Mouse (Mus musculus): ENCODE measurements at regions not wholly inside any gene's neighbourhood (a gene's known extent, or its start where the extent isn't known, plus 50 kb on each side); places are given as distances from the start of the nearest gene placed in this dataset.

DNA sequence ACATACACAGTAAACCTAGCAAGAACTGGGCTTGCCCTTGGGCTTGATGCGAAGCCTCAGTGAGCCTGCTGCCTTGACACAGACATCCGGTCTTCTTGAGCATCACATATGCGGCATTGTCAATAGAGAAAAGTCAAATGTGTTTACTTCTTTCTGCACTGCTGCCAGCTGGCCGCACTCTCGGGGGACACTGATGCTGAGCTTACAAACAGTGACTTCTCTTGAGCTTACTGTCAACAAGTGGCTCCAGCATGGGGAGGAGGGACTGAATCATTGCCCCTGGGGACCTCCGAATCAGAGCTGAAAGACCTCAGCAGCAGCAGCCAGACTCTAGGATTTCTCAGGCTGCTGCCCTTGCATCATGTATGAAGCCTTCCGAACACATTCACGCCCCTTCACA, 64.1 kb upstream of the Ces5a start:
- no peak overlapping the region for H3K4me2 ChIP-seq (ENCODE audit: low read depth)
- H3K4me3 ChIP-seq = no peak overlapping the region
- H3K36me3 ChIP-seq (ENCODE audit: control insufficient read depth, insufficient read depth) = no peaks in the 10 kb centered on the region
- H3ac ChIP-seq (ENCODE audit: control insufficient read depth, insufficient read length) = no peak overlapping the region
- H3K79me2 ChIP-seq (ENCODE audit: control insufficient read depth, insufficient read depth) = no peaks in the 10 kb centered on the region
- TF ChIP-seq TCF12 (IDR thresholded peaks at IDR 0.05; ENCODE audit: insufficient read depth, poor library complexity, severe bottlenecking) (no peak), MAX (IDR thresholded peaks at IDR 0.05; ENCODE audit: low read depth) (no peak), E2F4 (IDR thresholded peaks at IDR 0.05; ENCODE audit: insufficient read depth) (no peak), MYOD1 (IDR thresholded peaks at IDR 0.05; ENCODE audit: control insufficient read depth in 1 of 3, insufficient read length in 2 of 3, low read depth in 2 of 3) (no peak), TCF3 (IDR thresholded peaks at IDR 0.05; ENCODE audit: insufficient read length, low read depth) (no peak)
- H3K27me3 ChIP-seq (ENCODE audit: control insufficient read depth, insufficient read depth, insufficient read length) = peaks cover 24% of the 10 kb centered on the region

DNA sequence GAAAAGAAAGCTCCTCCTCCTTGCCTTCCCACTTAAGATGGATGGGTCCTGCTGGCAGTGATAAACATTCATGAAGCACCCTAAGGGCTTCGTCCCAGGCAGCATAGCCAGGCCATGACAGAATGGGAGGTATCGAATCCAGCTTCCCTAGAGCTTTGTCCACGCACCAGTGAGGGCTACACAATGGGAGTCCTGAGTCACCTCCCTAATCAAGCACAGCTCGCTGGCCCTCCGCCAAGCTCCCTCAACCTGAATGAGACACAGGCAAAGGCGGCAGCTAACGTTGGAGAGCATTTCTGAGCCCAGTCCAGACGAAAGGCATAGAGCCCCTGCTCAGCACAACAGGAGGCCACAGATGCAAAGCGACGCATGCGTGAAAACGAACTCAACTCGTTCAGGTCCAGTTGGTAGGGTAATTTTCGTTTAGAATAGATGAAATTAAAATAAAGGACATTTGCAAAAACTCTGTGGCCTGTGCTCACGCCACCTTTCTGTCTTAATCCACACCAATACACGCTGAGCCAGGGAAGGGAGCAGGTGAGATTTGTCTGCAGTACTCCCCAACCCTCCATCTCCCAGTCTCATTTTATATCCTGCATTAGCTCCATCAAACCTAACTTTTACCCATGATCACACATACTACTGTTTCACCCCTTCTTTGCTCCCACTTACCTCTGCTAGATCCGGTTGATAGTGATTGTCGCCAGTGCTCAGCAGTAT, 91.3 kb upstream of the Ces5a start:
- Histone ChIP-seq H3K4me2 (ENCODE audit: low read depth) (no peak overlapping the region), H3K4me3 (no peak overlapping the region), H3K79me2 (ENCODE audit: control insufficient read depth, insufficient read depth) (no peaks in the 10 kb centered on the region), H3K36me3 (ENCODE audit: control insufficient read depth, insufficient read depth) (no peaks in the 10 kb centered on the region), H3ac (ENCODE audit: control insufficient read depth, insufficient read length) (no peak overlapping the region), H3K27me3 (ENCODE audit: control insufficient read depth, insufficient read depth, insufficient read length) (peaks cover 19% of the 10 kb centered on the region)
- no peak for TF ChIP-seq TCF12 (IDR thresholded peaks at IDR 0.05; ENCODE audit: insufficient read depth, poor library complexity, severe bottlenecking)
- TF ChIP-seq MYOD1 (IDR thresholded peaks at IDR 0.05; ENCODE audit: control insufficient read depth in 1 of 3, insufficient read length in 2 of 3, low read depth in 2 of 3) = no peak
- no peak for TF ChIP-seq SRF (IDR thresholded peaks at IDR 0.05; ENCODE audit: control insufficient read depth, insufficient read length, low read depth)
- no peak for TF ChIP-seq USF1 (IDR thresholded peaks at IDR 0.05; ENCODE audit: low read depth)
- no peak for TF ChIP-seq CEBPB (IDR thresholded peaks at IDR 0.05; ENCODE audit: insufficient read depth, poor library complexity, severe bottlenecking)

DNA sequence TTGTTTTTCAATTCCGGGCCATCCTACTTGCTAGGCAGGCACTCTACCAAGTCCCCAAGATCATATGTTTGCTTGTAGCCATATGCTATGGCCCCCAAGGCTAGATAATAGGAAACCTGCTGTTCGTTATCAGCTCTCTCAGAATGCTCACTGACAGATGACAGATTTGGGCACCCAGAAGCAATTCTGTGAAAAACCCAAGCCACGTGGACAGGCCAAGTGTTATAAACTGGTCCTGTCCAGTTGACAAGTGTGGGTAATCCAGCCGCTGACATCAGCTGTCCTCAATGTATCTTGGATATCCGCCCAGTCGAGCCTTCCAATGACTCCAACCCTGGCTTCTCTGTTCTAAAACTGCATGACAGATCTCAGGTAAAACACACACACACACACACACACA, 92.0 kb upstream of the Ces5a start:
- TF ChIP-seq TCF3 (IDR thresholded peaks at IDR 0.05; ENCODE audit: insufficient read length, low read depth) (no peak), MYOD1 (IDR thresholded peaks at IDR 0.05; ENCODE audit: control insufficient read depth in 1 of 3, insufficient read length in 2 of 3, low read depth in 2 of 3) (no peak), REST (IDR thresholded peaks at IDR 0.05; ENCODE audit: insufficient read depth, insufficient read length) (no peak), POLR2A (IDR thresholded peaks at IDR 0.05; ENCODE audit: insufficient read length, low read depth) (no peak), MAX (IDR thresholded peaks at IDR 0.05; ENCODE audit: low read depth) (no peak), TCF12 (IDR thresholded peaks at IDR 0.05; ENCODE audit: insufficient read depth, poor library complexity, severe bottlenecking) (no peak), MYOG (IDR thresholded peaks at IDR 0.05; ENCODE audit: control insufficient read depth in 1 of 3, insufficient read depth in 1 of 3, insufficient read length in 2 of 3, low read depth in 2 of 3) (no peak), E2F4 (IDR thresholded peaks at IDR 0.05; ENCODE audit: insufficient read depth) (no peak), USF1 (IDR thresholded peaks at IDR 0.05; ENCODE audit: low read depth) (no peak), CEBPB (IDR thresholded peaks at IDR 0.05; ENCODE audit: insufficient read depth, poor library complexity, severe bottlenecking) (no peak), SRF (IDR thresholded peaks at IDR 0.05; ENCODE audit: control insufficient read depth, insufficient read length, low read depth) (no peak), POLR2AphosphoS2 (IDR thresholded peaks at IDR 0.05; ENCODE audit: insufficient read length, low read depth) (no peak)
- no peaks in the 10 kb centered on the region for H3K36me3 ChIP-seq (ENCODE audit: control insufficient read depth, insufficient read depth)
- H3K4me2 ChIP-seq (ENCODE audit: low read depth) = no peak overlapping the region

DNA sequence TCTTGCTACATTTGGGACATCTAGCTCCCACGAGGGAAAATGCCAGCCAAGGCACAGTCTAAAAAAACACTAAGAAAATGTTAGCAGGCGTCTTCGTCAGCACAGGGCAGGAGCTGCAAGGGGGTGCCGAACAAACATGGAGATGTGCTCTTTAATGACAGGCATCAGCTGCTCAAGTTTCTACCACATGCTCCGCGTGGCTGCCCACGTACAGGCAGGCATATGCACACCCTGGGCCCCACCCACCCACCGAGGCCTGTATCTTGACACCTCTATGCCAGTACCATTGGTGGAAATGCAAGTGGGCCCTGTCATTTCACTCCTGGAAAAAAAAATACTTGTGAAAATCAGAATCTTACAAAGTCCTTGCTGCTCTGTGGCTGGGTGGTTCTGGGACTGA, 97.3 kb upstream of the Ces5a start:
- Histone ChIP-seq H3K79me2 (ENCODE audit: control insufficient read depth, insufficient read depth) (no peaks in the 10 kb centered on the region), H3ac (ENCODE audit: control insufficient read depth, insufficient read length) (no peak overlapping the region), H3K27me3 (ENCODE audit: control insufficient read depth, insufficient read depth, insufficient read length) (peaks cover 16% of the 10 kb centered on the region), H3K4me3 (no peak overlapping the region), H3K4me2 (ENCODE audit: low read depth) (no peak overlapping the region), H3K36me3 (ENCODE audit: control insufficient read depth, insufficient read depth) (no peaks in the 10 kb centered on the region)
- TF ChIP-seq POLR2A (IDR thresholded peaks at IDR 0.05; ENCODE audit: insufficient read length, low read depth) (no peak), SRF (IDR thresholded peaks at IDR 0.05; ENCODE audit: control insufficient read depth, insufficient read length, low read depth) (no peak), USF1 (IDR thresholded peaks at IDR 0.05; ENCODE audit: low read depth) (no peak), E2F4 (IDR thresholded peaks at IDR 0.05; ENCODE audit: insufficient read depth) (no peak), POLR2AphosphoS2 (IDR thresholded peaks at IDR 0.05; ENCODE audit: insufficient read length, low read depth) (no peak), MYOD1 (IDR thresholded peaks at IDR 0.05; ENCODE audit: control insufficient read depth in 1 of 3, insufficient read length in 2 of 3, low read depth in 2 of 3) (no peak), MAX (IDR thresholded peaks at IDR 0.05; ENCODE audit: low read depth) (no peak), CEBPB (IDR thresholded peaks at IDR 0.05; ENCODE audit: insufficient read depth, poor library complexity, severe bottlenecking) (no peak), TCF3 (IDR thresholded peaks at IDR 0.05; ENCODE audit: insufficient read length, low read depth) (no peak), MYOG (IDR thresholded peaks at IDR 0.05; ENCODE audit: control insufficient read depth in 1 of 3, insufficient read depth in 1 of 3, insufficient read length in 2 of 3, low read depth in 2 of 3) (no peak), TCF12 (IDR thresholded peaks at IDR 0.05; ENCODE audit: insufficient read depth, poor library complexity, severe bottlenecking) (no peak), REST (IDR thresholded peaks at IDR 0.05; ENCODE audit: insufficient read depth, insufficient read length) (no peak)

More for the DNA sequence above, 92.0 kb upstream of the Ces5a start:
- H3K27me3 ChIP-seq (ENCODE audit: control insufficient read depth, insufficient read depth, insufficient read length) = peaks cover 19% of the 10 kb centered on the region
- no peaks in the 10 kb centered on the region for H3K79me2 ChIP-seq (ENCODE audit: control insufficient read depth, insufficient read depth)
- H3K4me3 ChIP-seq = no peak overlapping the region
- no peak overlapping the region for H3ac ChIP-seq (ENCODE audit: control insufficient read depth, insufficient read length)

DNA sequence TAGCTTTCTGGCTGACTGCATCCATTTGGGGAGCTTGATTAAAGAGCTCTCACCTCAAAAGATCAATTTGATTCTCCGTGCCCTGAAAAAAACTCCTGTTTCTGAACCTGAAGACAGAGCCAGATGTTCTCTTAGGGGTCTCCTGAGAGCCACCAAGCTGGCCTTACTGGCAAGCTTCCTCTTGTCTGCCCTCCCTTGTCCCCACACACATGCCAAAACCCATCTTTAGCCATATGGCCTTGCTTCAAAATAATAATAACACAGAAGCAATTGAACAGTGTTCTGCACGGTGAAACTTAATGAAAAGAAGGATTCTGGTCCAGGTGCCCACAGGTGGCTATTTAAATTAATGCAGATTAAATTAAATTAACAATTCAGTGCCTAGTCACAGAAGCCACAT, 107.1 kb upstream of the Ces5a start:
- TF ChIP-seq TCF12 (IDR thresholded peaks at IDR 0.05; ENCODE audit: insufficient read depth, poor library complexity, severe bottlenecking) = no peak
- Histone ChIP-seq H3K4me3 (no peak overlapping the region), H3K36me3 (ENCODE audit: control insufficient read depth, insufficient read depth) (no peaks in the 10 kb centered on the region), H3K79me2 (ENCODE audit: control insufficient read depth, insufficient read depth) (no peaks in the 10 kb centered on the region), H3K4me2 (ENCODE audit: low read depth) (no peak overlapping the region), H3K27me3 (ENCODE audit: control insufficient read depth, insufficient read depth, insufficient read length) (peaks cover under 1% of the 10 kb centered on the region), H3ac (ENCODE audit: control insufficient read depth, insufficient read length) (no peak overlapping the region)

All from myocyte (in vitro differentiated cells).